Mouse (Mus musculus) lung, postnatal 0 days (tissue): ENCODE results near the gene Gm5580.

Experiments used
- CTCF ChIP-seq: IDR thresholded peaks from 2 replicates; pipeline ENCODE4 v1.5.1; 2016; ENCODE audit warnings: antibody characterized with exemption, mild to moderate bottlenecking
- EP300 ChIP-seq: IDR thresholded peaks from 2 replicates; pipeline ENCODE4 v1.6.1; 2016; ENCODE audit warnings: antibody characterized with exemption, mild to moderate bottlenecking, control low read depth

DNA sequence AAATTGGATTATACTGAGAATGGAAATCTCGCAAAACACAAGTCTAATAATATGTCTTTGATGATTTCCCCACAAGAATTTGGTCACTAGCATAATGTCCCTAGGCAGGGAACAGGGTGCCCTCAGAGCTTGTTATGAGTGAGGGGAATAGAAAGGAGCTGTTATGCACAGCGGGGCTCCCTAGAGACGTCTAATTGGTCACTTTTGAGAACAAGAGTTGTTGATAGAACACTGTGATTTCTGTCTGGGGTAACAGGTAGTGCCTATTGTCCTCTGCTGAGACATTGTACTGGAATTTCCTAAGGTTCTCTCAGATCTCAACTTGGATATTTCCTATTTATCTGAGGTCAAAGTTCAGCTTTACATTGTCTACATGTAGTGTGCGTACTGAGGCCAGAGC lies 33.2 kb downstream of the Gm5580 start, which contains the start of gene Olfr215:
- TF ChIP-seq CTCF (no peak), EP300 (no peak)
